Mouse (Mus musculus): Measurements from ENCODE around the gene Cd70.

GRCm38 (mm10) chr17:57166800-57167791 lies 17.5 kb upstream of the Cd70 start:
- TF ChIP-seq CTCF (IDR thresholded peaks at IDR 0.05; ENCODE audit: control insufficient read depth, insufficient read depth, low read length) (peak; percentile 95), POLR2A (IDR thresholded peaks at IDR 0.05; ENCODE audit: borderline replicate concordance, control insufficient read depth, low read depth, low read length) (no peak)
